Mouse (Mus musculus) brain, embryonic 14.5 days (tissue): ENCODE data around the gene Zfp952. TPM values are rescaled to one million over a fixed set of nuclear protein-coding genes. Genes with fewer than 3 reads are reported as not detected.
"Not testable (repeated sequence)": the region's sequence is repeated elsewhere in the genome, so short reads cannot be mapped to it uniquely, and the experiment has no call there.

Source experiments
- DNase-seq: peaks from one replicate; pipeline ENCODE4 v3.0.0-alpha.2; 2011; ENCODE audit warnings: low read depth
- CTCF ChIP-seq: fragments of 200-500 bp; IDR thresholded peaks from 2 replicates; pipeline ENCODE4 v1.5.1; 2012; ENCODE audit warnings: inconsistent platforms, mild to moderate bottlenecking, moderate library complexity, borderline replicate concordance; ENCODE audit not compliant: insufficient read depth, insufficient read length; ENCODE audit errors: extremely low read depth
- POLR2A ChIP-seq: fragments of 200-500 bp; IDR thresholded peaks from 2 replicates; pipeline ENCODE4 v1.6.1; 2012; ENCODE audit warnings: mild to moderate bottlenecking, inconsistent platforms, borderline replicate concordance; ENCODE audit not compliant: poor library complexity, insufficient read depth, insufficient read length, severe bottlenecking; ENCODE audit errors: extremely low read depth
- polyA plus RNA-seq: library from polyadenylated mRNA; depleted of rRNA; stranded (reverse); fragments of >200 nt; gene quantifications from 2 replicates; pipeline ENCODE4 v1.2.3, GENCODE M21; 2012; rRNA removed

Gene Zfp952
- polyA plus RNA-seq, 1 experiment: 14.6 TPM

DNA sequence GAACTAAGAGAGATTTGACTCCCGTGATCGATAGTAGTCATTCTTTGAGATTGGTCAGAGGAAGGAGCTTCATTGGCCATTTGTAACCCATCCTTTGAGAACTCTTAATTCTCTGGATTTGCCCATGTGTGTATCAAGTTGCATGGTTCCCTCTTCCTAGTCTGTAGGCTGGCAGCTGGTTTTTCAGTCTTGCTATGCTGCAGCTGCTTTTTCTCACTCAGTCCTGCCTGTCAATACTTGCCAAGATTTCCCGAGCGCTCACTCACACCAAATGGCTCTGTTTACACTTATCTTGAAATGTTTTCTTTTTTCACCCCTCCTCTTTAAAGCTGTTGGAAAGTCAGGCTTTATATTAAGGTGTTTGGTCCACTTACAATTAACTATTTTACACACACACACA, 11.6 kb upstream of the Zfp952 start:
- no peak for TF ChIP-seq CTCF
- TF ChIP-seq POLR2A: no peak
- DNase-seq: peak; percentile 11

DNA sequence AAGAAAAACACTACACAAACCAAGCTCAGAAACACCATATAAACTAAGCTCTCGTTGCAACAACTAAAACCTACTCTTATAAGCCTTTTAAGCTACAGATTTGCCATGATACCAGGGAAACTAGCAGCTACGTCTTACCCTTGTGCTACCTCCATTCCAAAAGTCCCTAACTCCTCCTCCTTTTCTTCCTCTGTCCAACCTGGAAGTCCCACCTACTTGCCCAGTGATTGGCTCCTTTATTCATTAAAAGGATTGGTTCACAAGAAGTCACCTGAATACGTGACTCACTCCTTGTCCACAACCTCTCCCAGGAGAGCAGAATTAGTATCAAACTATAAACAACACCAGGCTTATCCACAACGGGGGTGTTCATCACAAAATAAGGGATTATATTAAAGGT, 6.6 kb upstream of the Zfp952 start:
- TF ChIP-seq CTCF: no peak
- no peak for TF ChIP-seq POLR2A
- DNase-seq: no peak

DNA sequence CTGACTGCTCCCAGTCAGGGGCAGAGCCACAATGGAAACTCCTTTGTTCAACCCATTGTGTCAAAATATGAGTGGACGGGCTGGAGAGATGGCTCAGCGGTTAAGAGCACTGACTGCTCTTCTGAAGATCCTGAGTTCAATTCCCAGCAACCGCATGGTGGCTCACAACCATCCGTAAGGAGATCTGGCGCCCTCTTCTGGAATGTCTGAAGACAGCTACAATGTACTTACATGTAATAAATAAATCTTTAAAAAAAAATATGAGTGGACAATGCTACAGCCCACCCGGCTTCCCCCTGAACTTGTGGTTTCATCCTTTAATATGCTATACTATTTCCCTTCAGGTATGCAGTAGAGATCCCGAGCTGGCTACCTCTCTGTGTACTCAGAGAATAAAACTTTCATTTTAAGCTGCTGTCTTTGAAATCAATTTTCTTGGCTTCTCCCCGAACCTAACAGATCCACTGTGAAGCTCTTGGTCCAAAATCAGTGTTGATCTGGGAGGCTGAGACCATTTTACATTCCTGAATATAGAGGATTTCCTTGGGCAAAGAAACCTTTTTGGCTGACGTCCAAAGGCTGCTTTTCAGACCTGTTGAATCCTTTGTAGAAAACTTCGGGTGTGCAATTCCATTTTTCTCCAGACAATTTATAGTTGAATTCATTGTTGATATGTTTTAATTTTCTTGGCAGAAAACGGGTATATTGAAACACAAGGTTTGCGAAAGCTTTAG, 797 bp upstream of the Zfp952 start:
- peak; percentile 33 for DNase-seq
- TF ChIP-seq POLR2A (no peak), CTCF (no peak)

DNA sequence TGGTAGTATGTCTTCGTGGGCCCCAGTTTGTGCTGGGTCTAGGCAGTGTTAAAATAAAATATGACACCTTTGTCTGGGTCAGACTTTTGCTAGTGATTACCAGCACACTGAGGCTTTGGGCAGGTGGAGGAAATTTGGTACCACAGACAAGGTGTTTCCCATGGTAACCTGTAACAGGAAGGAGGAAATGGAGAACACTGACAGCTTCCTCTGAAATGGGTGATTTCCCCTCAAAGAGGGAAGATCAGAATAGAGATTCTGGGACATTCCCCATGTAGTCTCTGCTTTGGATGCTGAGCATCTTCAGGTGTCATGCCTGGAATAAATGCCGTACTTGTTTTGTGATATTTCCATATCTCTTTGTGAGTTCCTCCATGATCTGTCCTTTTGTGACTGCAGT, 5.6 kb downstream of the Zfp952 start:
- no peak for DNase-seq
- TF ChIP-seq CTCF (no peak), POLR2A (no peak)

DNA sequence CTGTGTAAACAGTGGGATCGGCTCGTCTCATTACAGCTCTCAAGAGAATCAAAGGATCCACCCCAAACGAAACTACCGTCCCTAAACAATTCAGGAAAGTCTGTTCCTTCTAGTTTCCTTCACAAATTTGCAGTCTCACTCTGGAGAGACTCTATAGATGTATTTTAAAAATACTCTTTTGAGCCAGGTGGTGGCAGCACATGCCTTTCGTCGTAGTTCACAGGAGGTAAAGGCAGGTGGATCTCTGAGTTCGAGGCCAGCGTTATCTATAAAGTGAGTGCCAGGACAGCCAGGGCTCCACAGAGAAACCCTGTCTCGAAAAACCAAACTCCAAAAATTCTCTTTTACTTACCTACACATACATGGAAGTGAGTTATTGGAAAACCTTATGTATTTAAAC, 15.4 kb downstream of the Zfp952 start:
- DNase-seq: no peak
- no peak for TF ChIP-seq CTCF

DNA sequence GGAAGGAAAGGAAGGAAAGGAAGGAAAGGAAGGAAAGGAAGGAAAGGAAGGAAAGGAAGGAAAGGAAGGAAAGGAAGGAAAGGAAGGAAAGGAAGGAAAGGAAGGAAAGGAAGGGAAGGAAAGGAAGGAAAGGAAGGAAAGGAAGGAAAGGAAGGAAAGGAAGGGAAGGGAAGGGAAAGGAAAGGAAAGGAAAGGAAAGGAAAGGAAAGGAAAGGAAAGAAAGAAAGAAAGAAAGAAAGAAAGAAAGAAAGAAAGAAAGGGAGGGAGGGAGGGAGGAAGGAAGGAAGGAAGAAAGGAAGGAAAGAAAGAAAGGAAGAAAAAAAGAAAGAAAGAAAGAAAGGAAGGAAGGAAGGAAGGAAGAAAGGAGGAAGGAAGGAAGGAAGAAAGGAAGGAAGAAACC, 27.5 kb downstream of the Zfp952 start:
- not testable (repeated sequence) for DNase-seq

DNA sequence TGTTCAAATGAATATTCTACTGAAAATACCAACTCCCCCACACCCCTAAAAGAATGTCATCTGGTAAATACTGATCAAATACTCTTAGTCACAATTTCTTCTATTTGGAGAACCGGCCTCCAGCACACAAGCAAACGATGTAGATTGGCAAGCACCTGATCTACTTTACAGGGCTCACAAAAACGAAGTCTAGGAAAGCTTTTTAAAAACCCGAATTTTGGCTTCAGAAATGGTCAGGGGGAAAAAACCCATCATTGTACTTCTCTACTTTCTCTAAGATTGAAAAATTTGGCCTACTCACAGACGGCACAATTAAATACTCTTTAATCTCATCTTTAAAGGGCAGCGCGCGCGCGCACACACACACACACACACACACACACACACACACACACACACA, 39.4 kb downstream of the Zfp952 start:
- peak; percentile 22 for DNase-seq
- TF ChIP-seq CTCF (no peak), POLR2A (no peak)

DNA sequence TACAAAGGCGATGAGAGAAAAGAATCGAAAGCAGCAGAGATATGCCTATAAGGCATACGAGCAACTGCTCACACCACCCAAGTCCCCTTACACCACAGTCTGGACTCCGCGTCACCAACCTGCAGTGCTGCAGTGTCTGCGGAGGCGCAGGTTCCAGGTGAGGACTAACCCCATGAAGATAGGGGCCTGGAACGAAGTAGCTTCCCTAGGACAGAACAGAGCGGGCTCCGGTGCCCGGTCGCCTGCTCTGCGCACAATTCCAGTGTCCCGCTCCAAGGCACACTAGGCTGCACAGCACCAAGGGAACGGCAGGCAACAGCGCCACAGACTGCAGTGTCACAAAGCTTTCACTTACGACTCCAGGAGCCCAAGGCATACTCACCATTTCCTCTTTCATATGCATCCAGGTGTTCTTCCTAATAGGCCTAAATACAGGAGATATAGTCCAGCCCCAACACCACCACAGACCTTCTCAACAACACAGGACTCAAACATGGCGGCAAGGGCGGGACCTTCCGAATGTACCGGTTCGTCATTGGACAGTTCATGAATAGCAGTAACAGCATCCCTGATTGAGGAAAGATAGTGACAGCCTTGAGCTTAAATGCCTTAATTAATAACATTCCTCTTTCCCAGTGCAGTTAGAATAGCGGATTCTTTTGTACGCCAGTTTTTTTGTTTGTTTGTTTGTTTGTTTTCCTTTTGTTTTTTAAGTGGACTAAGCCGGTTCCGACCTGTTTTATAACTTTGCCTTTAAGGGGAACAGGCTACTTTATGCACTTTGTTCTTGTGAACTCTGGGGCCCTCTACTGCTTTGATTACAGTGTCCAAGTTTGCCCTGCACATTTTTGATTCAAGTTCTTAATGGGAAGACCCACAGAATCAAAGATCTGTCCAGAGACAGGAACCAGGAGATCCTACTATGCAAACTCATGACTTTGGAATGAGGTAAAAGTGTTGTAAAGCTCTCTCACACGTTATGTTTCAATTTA, 40.3 kb downstream of the Zfp952 start, which contains the start of gene Zfp763:
TSS of gene Zfp763 (minus strand) at position 503 of the 992 bp plus-strand sequence.
- DNase-seq: peak; percentile 96

More for the DNA sequence above, 40.3 kb downstream of the Zfp952 start, which contains the start of gene Zfp763:
- TF ChIP-seq POLR2A (peak; percentile 25; the same call in 1 of the 2 replicates), CTCF (no peak)

Other genes starting within 250 kb of the Zfp952 start
- gene Zfp871, start 204.8 kb upstream of the Zfp952 start, polyA plus RNA-seq: 31.3 and 34.6 TPM in 2 replicates
- 21.9 and 40.7 TPM in 2 replicates for gene Zfp811, start 183.2 kb upstream of the Zfp952 start, polyA plus RNA-seq
- 18.4 and 19.9 TPM in 2 replicates for gene Zfp799, start 162.9 kb upstream of the Zfp952 start, polyA plus RNA-seq
- gene Zfp870, start 101.5 kb upstream of the Zfp952 start, polyA plus RNA-seq: 4.6 and 5.2 TPM in 2 replicates
- gene Cyp4f14, start 75.8 kb upstream of the Zfp952 start, polyA plus RNA-seq: 0.04 and 0.15 TPM in 2 replicates
- gene Cyp4f13, start 45.7 kb upstream of the Zfp952 start, polyA plus RNA-seq: 12.3 and 13.0 TPM in 2 replicates
- gene Zfp472, start 27.3 kb upstream of the Zfp952 start, polyA plus RNA-seq: 4.5 and 4.6 TPM in 2 replicates
- 11.5 and 16.0 TPM in 2 replicates for gene Zfp763, start 40.3 kb downstream of the Zfp952 start, polyA plus RNA-seq
- gene 4921501E09Rik, start 74.9 kb downstream of the Zfp952 start, polyA plus RNA-seq: not detected in 2 replicates
- gene Zfp563, start 96.2 kb downstream of the Zfp952 start, polyA plus RNA-seq: 12.0 and 15.9 TPM in 2 replicates
- 0.21 and 0.40 TPM in 2 replicates for gene Morc2b, start 146.6 kb downstream of the Zfp952 start, polyA plus RNA-seq
- not detected in 2 replicates for gene Olfr55, start 175.3 kb downstream of the Zfp952 start, polyA plus RNA-seq
- gene Olfr239, start 198.2 kb downstream of the Zfp952 start, polyA plus RNA-seq: not detected in 2 replicates
- 0.72 and 0.89 TPM in 2 replicates for gene Olfr1564, start 228.6 kb downstream of the Zfp952 start, polyA plus RNA-seq